Mouse (Mus musculus): Measurements from ENCODE around the gene Gpr137. TPM values are rescaled to one million over a fixed set of nuclear protein-coding genes. Genes with fewer than 3 reads are reported as not detected.
"Not testable (repeated sequence)": the region's sequence is repeated elsewhere in the genome, so short reads cannot be mapped to it uniquely, and the experiment has no call there.

Gene Gpr137
- polyA plus RNA-seq, 1 experiment from 2014 or later, result 6.4 TPM

- not testable (repeated sequence) for H3K4me1 ChIP-seq (replicated peaks); ATAC-seq (ENCODE audit: low read depth); H3K27ac ChIP-seq; H3K4me2 ChIP-seq; H3K36me3 ChIP-seq; H3K9ac ChIP-seq; H3K4me3 ChIP-seq (replicated peaks); DNase-seq; H3K27me3 ChIP-seq; H3K9me3 ChIP-seq (replicated peaks)
- 64% methylated on average over 18 of the region's 18 CpGs for WGBS (ENCODE audit: insufficient replicate concordance)
Observed at GRCm38 (mm10) chr19:6895608-6896305, 46.5 kb downstream of the Gpr137 start.

GRCm38 (mm10) chr19:6893731-6894451 is 48.4 kb downstream of the Gpr137 start:
- 78% methylated on average over 14 of the region's 14 CpGs for WGBS (ENCODE audit: insufficient replicate concordance)
- Histone ChIP-seq H3K9me3 (replicated peaks) (no peaks in the 10 kb centered on the region), H3K36me3 (no peaks in the 10 kb centered on the region), H3K9ac (no peak overlapping the region), H3K27ac (no peak overlapping the region), H3K4me1 (replicated peaks) (no peaks in the 10 kb centered on the region), H3K4me3 (replicated peaks) (no peak overlapping the region), H3K27me3 (no peaks in the 10 kb centered on the region), H3K4me2 (no peak overlapping the region)
- no peak for ATAC-seq (ENCODE audit: low read depth)
- no peak for DNase-seq

- WGBS (ENCODE audit: insufficient replicate concordance), result 40% methylated on average over 4 of the region's 4 CpGs
- DNase-seq, result no peak
- no peak overlapping the region for H3K4me3 ChIP-seq (replicated peaks)
- no peak overlapping the region for H3K4me2 ChIP-seq
- no peak overlapping the region for H3K27ac ChIP-seq
- no peak overlapping the region for H3K9ac ChIP-seq
- no peak for ATAC-seq (ENCODE audit: low read depth)
- no peaks in the 10 kb centered on the region for H3K36me3 ChIP-seq
- no peaks in the 10 kb centered on the region for H3K4me1 ChIP-seq (replicated peaks)
- H3K27me3 ChIP-seq, result no peaks in the 10 kb centered on the region
- H3K9me3 ChIP-seq (replicated peaks), result no peaks in the 10 kb centered on the region
Observed at GRCm38 (mm10) chr19:6892512-6892911, 49.8 kb downstream of the Gpr137 start.

Small RNAs within 50 kb of the gene (microRNA-seq; reads per million reads assigned to microRNA genes)
- not detected for gene Mir6990

Other genes with a start within 250 kb of the Gpr137 start
- gene Rps6ka4, start 101.8 kb downstream of the Gpr137 start, polyA plus RNA-seq (2015; fragmentation: Nextera tagmentation; extraction: Ambion mirVana), result 6.1 and 6.8 TPM in 2 replicates
- gene Ccdc88b, start 84.3 kb downstream of the Gpr137 start, polyA plus RNA-seq (2015; fragmentation: Nextera tagmentation; extraction: Ambion mirVana), result 1.9 and 3.1 TPM in 2 replicates
- gene Trmt112, start 32.8 kb downstream of the Gpr137 start, polyA plus RNA-seq (2015; fragmentation: Nextera tagmentation; extraction: Ambion mirVana), result 103 and 106 TPM in 2 replicates
- gene Prdx5, start 32.4 kb downstream of the Gpr137 start, polyA plus RNA-seq (2015; fragmentation: Nextera tagmentation; extraction: Ambion mirVana), result 97.7 and 101 TPM in 2 replicates
- gene Esrra, start 20.7 kb downstream of the Gpr137 start, polyA plus RNA-seq (2015; fragmentation: Nextera tagmentation; extraction: Ambion mirVana), result 4.4 and 4.8 TPM in 2 replicates
- gene Catsperz, start 17.1 kb downstream of the Gpr137 start, polyA plus RNA-seq (2015; fragmentation: Nextera tagmentation; extraction: Ambion mirVana), result 0.51 and 0.73 TPM in 2 replicates
- gene Kcnk4, start 8.0 kb downstream of the Gpr137 start, polyA plus RNA-seq (2015; fragmentation: Nextera tagmentation; extraction: Ambion mirVana), result 0.06 TPM in 1 of 2 replicates, not detected in the other
- 32.2 and 34.6 TPM in 2 replicates for gene Bad, start 619 bp downstream of the Gpr137 start, polyA plus RNA-seq (2015; fragmentation: Nextera tagmentation; extraction: Ambion mirVana)
- gene Ppp1r14b, start 32.5 kb upstream of the Gpr137 start, polyA plus RNA-seq (2015; fragmentation: Nextera tagmentation; extraction: Ambion mirVana), result 73.6 and 81.7 TPM in 2 replicates
- gene Plcb3, start 34.0 kb upstream of the Gpr137 start, polyA plus RNA-seq (2015; fragmentation: Nextera tagmentation; extraction: Ambion mirVana), result 5.6 and 6.3 TPM in 2 replicates
- 88.0 and 91.6 TPM in 2 replicates for gene Fkbp2, start 38.0 kb upstream of the Gpr137 start, polyA plus RNA-seq (2015; fragmentation: Nextera tagmentation; extraction: Ambion mirVana)
- 13.7 and 16.0 TPM in 2 replicates for gene Vegfb, start 45.2 kb upstream of the Gpr137 start, polyA plus RNA-seq (2015; fragmentation: Nextera tagmentation; extraction: Ambion mirVana)
- gene Dnajc4, start 50.1 kb upstream of the Gpr137 start, polyA plus RNA-seq (2015; fragmentation: Nextera tagmentation; extraction: Ambion mirVana), result 9.8 and 11.8 TPM in 2 replicates
- 10.7 and 11.1 TPM in 2 replicates for gene Nudt22, start 53.6 kb upstream of the Gpr137 start, polyA plus RNA-seq (2015; fragmentation: Nextera tagmentation; extraction: Ambion mirVana)
- 2.1 and 2.3 TPM in 2 replicates for gene Trpt1, start 53.7 kb upstream of the Gpr137 start, polyA plus RNA-seq (2015; fragmentation: Nextera tagmentation; extraction: Ambion mirVana)
- gene Fermt3, start 77.0 kb upstream of the Gpr137 start, polyA plus RNA-seq (2015; fragmentation: Nextera tagmentation; extraction: Ambion mirVana), result 106 and 107 TPM in 2 replicates
- 158 and 201 TPM in 2 replicates for gene Stip1, start 97.5 kb upstream of the Gpr137 start, polyA plus RNA-seq (2015; fragmentation: Nextera tagmentation; extraction: Ambion mirVana)
- 3.0 and 3.8 TPM in 2 replicates for gene Macrod1, start 114.3 kb upstream of the Gpr137 start, polyA plus RNA-seq (2015; fragmentation: Nextera tagmentation; extraction: Ambion mirVana)
- gene Flrt1, start 163.2 kb upstream of the Gpr137 start, polyA plus RNA-seq (2015; fragmentation: Nextera tagmentation; extraction: Ambion mirVana), result 0.14 and 0.17 TPM in 2 replicates